Mouse (Mus musculus) cerebellum, postnatal 4 days (tissue): ENCODE data around the gene Hoxd4.
A peak's percentile ranks its signal among the peaks of the same experiment; 100 is the strongest.

ENCODE experiments used
- DNase-seq, 2 experiments: peaks; one replicate each; pipeline ENCODE4 v3.0.0; 2022; ENCODE audit warnings: low spot score in 2 of 2, mixed read lengths in 1 of 2

Gene Hoxd4

DNA sequence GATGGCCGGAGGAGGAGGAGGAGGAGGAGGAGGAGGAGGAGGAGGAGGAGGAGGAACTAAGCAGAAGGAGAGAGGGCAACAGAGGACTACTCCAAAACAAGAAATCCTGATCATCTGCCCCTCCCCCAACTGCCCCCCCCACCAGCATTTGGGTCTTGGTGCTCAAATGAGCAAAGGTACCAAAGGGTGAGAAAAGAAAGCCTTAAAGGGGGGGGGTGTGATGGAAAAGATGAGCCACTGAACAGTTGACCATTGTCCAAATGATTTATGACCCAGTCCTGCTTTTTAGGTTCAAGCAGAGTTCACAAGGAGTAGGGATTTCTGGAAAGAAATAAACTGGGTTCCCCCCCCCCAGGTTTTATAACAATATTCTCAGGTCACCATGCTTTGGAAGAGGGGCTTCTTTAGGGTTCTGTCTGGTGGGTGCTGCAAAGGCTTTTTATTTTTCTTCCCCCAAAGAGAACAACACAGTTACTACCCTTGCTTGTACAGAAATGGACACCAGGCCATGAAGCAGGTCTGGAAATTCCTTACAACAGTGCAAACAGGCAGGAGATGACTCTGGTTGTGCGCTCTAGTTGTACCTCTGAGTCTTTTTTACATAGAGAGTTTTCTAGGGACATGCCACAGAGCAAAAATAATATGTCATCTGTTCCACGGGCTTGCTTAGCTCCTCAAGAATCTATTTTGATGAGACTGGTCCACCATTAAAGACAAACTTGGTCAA is 29.7 kb downstream of the Hoxd4 start:
- no peak for DNase-seq

DNA sequence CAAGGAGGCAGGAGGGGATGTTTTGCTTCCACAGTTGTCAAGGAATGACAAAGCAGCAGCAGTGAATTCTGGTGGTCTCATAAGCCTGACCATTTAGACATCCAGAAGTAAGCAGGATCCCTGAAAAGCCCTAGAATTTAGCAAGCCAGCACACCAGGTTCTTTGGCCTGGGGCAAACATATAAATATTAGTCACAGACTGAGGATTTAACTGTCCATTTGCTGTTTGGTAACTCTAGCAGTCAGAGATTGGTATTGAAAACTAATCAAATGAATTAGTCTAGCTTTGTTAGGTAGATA is 30.2 kb downstream of the Hoxd4 start:
- DNase-seq, result no peak

DNA sequence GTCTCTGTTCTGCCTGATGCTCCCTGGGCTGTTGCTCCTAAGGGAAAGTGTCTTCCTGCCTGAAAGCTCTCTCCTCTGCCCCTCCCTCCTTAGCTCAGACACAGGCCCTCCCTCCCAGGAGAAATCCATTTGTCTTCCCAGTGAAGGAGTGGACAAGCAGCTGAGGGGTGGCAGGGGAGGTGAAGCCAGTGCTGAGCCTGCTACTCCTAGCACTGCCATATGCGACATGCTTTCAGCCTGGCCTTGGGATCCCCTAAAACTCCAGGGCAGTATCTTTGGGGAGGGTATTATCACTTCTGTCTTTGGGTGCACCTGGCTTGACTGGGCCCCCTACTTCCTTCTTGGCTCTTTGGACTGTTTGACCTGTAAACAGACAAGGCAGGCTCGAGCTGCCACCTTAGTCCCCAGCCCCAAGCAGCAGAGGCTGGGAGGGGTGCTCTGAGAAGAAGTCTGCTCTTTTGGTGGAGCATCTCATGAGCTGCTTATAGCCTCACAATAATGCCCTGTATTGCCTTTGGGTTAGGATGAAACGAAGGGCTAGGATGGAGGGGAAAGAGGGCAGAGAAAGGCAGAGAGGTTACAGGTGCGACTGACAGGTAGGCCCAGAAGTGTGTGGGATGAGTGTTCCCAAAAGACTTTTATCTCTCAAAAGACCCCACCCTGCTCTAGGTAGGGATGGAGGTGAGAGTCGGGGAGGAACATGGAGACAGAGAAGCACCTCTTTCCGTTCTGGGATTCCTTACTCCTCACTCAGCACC is 34.0 kb downstream of the Hoxd4 start:
- DNase-seq, result no peak

DNA sequence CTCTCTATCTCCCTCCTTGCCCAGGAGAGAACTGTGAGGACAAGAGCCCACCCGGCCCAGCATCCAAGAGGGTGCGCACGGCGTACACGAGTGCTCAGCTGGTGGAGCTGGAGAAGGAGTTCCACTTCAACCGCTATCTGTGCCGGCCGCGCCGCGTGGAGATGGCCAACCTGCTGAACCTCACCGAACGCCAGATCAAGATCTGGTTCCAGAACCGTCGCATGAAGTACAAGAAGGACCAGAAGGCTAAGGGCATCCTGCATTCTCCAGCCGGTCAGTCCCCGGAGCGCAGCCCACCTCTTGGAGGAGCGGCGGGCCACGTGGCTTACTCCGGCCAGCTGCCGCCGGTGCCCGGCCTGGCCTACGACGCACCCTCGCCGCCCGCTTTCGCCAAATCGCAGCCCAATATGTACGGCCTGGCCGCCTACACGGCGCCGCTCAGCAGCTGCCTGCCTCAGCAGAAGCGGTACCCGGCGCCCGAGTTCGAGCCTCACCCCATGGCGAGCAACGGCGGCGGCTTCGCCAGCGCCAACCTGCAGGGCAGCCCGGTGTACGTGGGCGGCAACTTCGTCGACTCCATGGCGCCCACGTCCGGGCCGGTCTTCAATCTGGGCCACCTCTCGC is 34.7 kb downstream of the Hoxd4 start:
- DNase-seq, result no peak

- DNase-seq, result no peak
Measured at GRCm38 (mm10) chr2:74747006-74747405, 35.3 kb downstream of the Hoxd4 start.

DNA sequence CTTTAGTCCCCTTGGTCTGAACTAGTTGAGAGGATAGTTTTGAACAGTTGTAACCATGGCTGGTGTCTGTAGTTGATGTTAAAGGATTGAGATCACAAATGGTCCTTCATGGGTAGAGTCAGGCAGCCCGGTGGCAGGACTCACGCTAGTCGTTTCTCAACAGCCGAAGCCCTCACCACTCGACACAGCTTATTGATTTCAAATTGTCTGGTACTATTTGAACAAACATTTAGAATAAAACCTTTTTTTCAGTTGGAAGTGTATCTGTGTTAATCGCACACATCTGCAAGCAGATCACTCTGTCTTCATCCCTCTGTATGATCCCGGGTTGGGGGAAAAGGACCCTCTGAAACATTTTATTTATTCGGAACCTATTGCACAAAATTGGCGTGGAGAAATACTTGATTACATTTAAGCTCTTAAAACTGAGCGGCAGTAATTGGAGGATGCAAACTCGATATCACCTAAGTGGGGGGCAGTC is 36.0 kb downstream of the Hoxd4 start:
- DNase-seq, result no peak

DNA sequence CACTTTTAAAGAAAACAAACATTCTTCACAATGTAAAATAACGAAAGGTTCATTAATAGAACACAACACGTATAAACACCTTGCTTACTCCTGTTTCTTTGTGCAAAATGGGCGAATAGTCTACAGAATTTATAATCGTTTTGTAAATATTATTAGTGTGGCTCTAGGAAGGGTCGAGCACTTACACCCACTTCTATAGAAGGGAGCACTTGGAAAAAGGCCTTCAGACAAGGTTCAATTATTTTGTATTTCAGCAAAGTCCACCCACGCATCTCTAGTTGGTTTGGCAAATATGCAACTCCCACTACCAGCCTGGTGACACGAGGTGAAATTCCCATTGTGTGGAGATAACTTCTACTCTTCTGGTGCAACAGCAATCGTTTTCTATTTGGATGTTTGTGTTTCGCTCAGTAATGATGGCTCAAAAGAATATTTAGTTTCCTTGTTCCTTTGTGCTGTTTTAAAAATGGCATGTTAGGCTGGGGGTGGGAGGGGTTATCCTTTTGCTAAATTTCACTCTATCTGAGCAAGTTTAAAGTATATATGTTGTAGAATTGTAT is 36.8 kb downstream of the Hoxd4 start:
- no peak for DNase-seq

- no peak for DNase-seq
Measured at GRCm38 (mm10) chr2:74749337-74750121, 37.8 kb downstream of the Hoxd4 start.

GRCm38 (mm10) chr2:74750731-74751250 is 39.1 kb downstream of the Hoxd4 start:
- no peak for DNase-seq

- no peak for DNase-seq
Measured at GRCm38 (mm10) chr2:74751861-74752260, 40.1 kb downstream of the Hoxd4 start.

DNA sequence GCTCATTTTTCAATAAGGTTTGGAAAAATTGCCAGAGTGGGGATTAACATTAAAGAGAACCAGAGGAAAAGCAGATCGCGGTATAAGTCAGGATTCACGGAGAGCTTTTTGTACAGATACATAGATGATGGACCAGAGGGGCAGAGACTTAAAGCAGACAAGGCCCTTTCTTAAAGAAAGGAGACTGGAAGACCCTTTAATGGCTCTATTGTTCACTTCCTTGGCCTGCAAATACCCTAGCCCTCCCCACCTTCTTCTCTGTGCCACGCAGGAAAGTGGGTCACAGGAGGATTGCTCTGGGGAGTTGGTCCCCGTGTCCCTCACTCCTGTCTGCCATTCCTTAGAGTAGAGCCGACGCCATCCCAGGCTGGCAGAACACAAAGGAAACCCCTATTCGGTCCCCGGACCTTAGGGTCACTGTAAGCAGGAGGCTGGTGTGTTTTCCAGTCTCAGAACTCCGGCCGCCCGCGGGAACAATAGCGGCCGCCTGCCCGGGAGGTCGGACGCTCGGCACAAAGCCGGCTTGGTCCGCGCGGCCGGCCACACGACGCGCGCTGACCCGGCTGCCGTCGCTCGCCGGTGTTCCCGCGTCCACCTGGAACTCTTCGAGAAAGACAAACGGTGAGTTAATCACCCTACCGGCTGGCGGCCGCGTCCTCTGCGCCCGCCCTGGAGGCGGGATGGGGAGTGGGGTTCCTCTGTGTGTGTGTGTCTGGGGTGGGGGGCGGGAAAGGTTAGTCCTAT is 40.9 kb downstream of the Hoxd4 start:
- DNase-seq, result no peak

DNA sequence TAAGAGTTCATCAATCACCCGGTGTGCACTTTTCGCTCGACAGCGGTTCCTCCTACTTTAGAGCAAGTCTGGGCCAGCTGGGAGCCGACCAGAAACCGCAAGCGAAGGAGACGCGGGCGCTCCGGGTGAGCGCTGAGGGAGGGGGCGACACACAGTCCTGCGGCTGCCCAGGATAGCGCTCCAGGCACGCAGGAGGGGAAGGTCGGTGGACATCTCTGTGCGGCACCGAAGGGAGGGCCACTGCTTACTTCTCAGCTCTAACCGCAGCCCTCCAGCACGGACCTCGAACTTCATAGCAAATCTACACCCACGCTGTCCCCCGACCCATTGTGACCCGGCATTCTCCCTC is 41.4 kb downstream of the Hoxd4 start:
- DNase-seq, result no peak

- DNase-seq, result no peak
Measured at GRCm38 (mm10) chr2:74753711-74754110, 42.0 kb downstream of the Hoxd4 start.

DNA sequence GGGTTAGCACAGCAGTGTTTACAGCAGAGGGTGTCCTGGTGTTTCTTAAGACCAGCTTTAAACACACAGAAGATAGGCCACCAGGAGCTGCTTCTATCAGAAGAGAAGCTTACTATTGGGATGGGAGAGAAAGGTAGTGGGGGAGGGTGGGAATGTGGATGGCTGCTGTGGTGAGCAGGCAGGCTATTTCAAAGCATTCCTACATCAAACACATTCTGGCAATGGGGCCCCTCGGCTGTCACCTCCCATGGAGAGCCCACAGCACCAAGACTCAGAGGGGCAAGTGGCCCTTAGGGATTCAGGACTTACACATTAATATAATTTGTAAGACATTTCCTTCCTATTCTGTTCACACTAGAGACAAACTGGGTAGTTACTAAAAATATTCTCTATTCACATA is 48.4 kb downstream of the Hoxd4 start:
- no peak for DNase-seq

- DNase-seq, result no peak
Measured at GRCm38 (mm10) chr2:74761941-74762340, 50.2 kb downstream of the Hoxd4 start.

DNA sequence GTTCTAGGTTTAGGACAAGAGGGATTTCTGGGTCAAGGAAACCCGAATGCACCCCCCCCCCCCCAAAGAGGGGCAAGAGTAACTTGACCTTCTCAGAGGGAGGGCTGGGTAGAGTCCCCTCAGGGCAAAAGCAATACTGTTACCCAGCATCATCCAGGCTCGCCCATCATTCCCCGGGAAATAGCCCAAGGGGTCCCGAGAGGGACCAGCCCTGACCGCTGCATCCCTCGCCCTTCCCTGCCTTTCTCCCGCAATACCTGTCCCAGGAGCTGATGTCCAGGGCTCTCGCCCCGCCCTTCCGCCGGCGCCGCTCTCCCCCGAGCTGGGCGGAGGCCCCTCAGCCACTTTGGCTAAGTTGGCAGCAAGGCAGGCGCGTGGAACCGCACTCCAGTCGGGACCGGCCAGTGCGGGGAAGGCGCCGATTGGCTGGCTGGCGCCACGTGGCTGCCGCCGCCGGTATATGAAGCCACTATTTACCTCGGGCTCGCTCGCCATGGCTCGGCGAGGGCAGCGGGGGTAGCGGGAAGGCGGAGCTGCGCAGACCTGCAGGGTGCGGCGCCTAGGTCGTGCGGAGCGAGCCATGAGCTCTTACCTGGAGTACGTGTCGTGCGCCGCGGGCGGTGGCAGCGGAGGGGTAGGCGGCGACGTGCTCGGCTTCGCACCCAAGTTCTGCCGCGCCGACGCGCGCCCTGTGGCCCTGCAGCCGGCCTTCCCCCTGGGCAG is 51.0 kb downstream of the Hoxd4 start, which contains the start of gene Hoxd1:
Hoxd1 (plus strand) TSS at position 459 of the 723 bp plus-strand sequence.
- peak in 1 of 2 experiments; percentile 17 for DNase-seq

GRCm38 (mm10) chr2:74763245-74763735 is 51.6 kb downstream of the Hoxd4 start:
- no peak for DNase-seq

- DNase-seq, result no peak
Measured at GRCm38 (mm10) chr2:74763976-74764375, 52.2 kb downstream of the Hoxd4 start.

DNA sequence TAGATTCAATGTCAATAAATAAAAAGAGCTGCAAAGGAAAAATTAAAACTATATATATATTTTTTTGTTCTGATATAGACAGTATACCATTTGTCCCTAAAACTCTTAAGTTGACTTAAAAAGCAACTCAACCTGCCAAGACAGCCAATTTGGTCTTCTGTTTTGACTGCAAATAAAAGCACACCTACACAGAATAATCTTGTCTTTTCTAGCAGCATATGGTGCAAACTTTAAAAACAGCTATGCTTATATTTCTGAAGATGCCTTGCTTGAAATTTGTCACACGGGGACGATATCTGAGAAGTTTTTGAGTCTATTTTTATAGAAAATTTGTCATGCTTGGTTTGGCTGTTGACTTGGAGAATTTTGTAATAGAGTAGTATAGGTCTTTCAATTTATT is 62.6 kb downstream of the Hoxd4 start:
- DNase-seq, result no peak
